Comparison of ENCODE assay signal across 12 mouse cellular contexts in the genomic region with DNA sequence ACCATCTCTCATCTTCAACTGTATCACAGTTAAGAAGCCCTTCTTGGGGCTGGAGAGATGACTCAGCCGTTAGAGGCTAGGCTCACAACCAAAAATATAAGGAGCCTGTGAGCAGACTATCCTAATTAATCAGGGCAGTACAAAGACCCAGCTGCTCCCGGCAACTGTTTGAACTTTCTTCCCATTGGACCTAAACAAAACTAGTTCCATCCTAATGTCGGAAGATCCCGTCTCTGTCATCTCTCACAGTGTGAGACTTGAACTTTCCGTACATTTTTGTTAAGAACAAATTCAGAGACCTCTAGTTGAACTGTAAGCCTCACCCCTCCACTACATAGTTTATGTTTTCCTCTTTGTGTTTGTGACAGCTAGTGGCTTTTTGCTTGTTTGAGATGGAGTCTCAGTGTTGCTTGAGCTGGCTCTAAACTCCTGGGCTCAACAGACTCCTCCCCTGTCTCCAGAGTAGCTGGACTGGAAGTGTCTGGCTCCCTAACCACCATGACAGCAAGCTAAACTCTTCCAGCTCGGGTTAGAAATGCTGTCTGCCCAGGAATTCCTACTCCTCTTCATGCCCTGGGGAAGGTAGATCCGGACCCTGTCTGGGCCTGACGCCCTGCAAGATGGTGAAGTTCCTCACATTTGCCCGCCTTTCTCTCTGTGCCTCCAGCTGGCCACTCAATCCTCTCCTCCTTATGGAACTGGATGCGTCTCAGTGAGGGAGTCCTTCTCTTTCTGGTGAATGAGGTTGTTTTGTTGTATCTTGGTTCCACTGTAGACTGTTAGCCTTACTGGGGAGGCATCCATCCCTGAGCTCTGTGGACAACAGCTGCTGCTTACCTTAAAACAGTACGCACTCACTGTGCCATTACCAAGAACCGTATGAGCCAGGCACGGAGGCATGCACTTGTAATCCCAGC. TPM values are rescaled to one million over a fixed set of nuclear protein-coding genes. Genes with fewer than 3 reads are reported as not detected.
DNase-seq lines count a peak whose midpoint lies in the region; ATAC-seq and TF ChIP-seq lines count a peak whose summit lies in the region.
"Had no signal": no experiment of that assay in that cellular context is flagged by ENCODE, and none has a peak within 500 bp of the region (broad histone marks: within the 10 kb centered on the region; RNA-seq: fewer than 3 reads in every experiment).

No protein-coding gene starts in this region.

- TF ChIP-seq POLR2A in heart, adult 2 months (IDR thresholded peaks at IDR 0.05; ENCODE audit: insufficient read depth, low read depth, low read length), result no peak
- TF ChIP-seq POLR2A in embryonic fibroblast, embryonic 13.5 days (IDR thresholded peaks at IDR 0.05; ENCODE audit: low read depth, low read length), result no peak
- no peak for TF ChIP-seq POLR2A in olfactory bulb, adult 2 months (IDR thresholded peaks at IDR 0.05; ENCODE audit: insufficient read depth, low read depth, low read length)

- TF ChIP-seq EP300 in heart, adult 2 months (IDR thresholded peaks at IDR 0.05; ENCODE audit: insufficient read depth, low read depth, low read length), result no peak

- H3K79me2 ChIP-seq in heart, adult 2 months (replicated peaks; ENCODE audit: control insufficient read depth, insufficient read depth, low read length), result no peaks in the 10 kb centered on the region

- peak; percentile 90 for DNase-seq in heart, adult 11 months
- DNase-seq in heart, adult 2 months, result no peak
- DNase-seq in lung, postnatal 25 days (ENCODE audit: low spot score), result no peak
- DNase-seq in embryo, embryonic 10.5 days (ENCODE audit: low spot score), result no peak
- DNase-seq in B cell, adult 2 months, result no peak
- DNase-seq: adrenal gland, postnatal 36 days; cerebellum, adult 11-12 months; kidney, adult 9 months; thymus, postnatal 14 days had no signal

- peak; percentile 67 for ATAC-seq in lung, embryonic 15.5 days (ENCODE audit: borderline replicate concordance, extremely low read depth, low FRiP score, low TSS enrichment)

- 67% methylated on average over 13 of the region's 13 CpGs for WGBS in heart, adult 2 months
- WGBS in lung, embryonic 15.5 days, result 45% methylated on average over 13 of the region's 13 CpGs
- 55% methylated on average over 13 of the region's 13 CpGs for WGBS in olfactory bulb, adult 2 months

- no peak overlapping the region for H3K4me3 ChIP-seq in heart, adult 2 months
- H3K4me3 ChIP-seq in lung, embryonic 15.5 days, result no peak overlapping the region
- H3K4me3 ChIP-seq in embryonic fibroblast, embryonic 13.5 days (ENCODE audit: insufficient read depth, low read length), result no peak overlapping the region
- H3K4me3 ChIP-seq in olfactory bulb, adult 2 months (ENCODE audit: insufficient read depth, low read depth, low read length), result no peak overlapping the region

- no peak overlapping the region for H3K9ac ChIP-seq in heart, adult 2 months (ENCODE audit: low read depth, low read length)
- no peak overlapping the region for H3K9ac ChIP-seq in lung, embryonic 15.5 days

- H3K9me3 ChIP-seq in lung, embryonic 15.5 days, result no peaks in the 10 kb centered on the region

- H3K27ac ChIP-seq in heart, adult 2 months, result no peak overlapping the region
- peak overlapping the region; percentile 85 for H3K27ac ChIP-seq in lung, embryonic 15.5 days
- H3K27ac ChIP-seq in embryonic fibroblast, embryonic 13.5 days (ENCODE audit: insufficient read depth, low read length), result 0 out of 2 replicates have a peak overlapping the region, but pooled peaks have one; percentile 25
- H3K27ac ChIP-seq in olfactory bulb, adult 2 months (ENCODE audit: insufficient read depth, low read depth, low read length), result peak overlapping the region; percentile 46

- TF ChIP-seq CTCF in heart, adult 2 months (IDR thresholded peaks at IDR 0.05), result no peak
- no peak for TF ChIP-seq CTCF in embryonic fibroblast, embryonic 13.5 days (IDR thresholded peaks at IDR 0.05; ENCODE audit: borderline replicate concordance, insufficient read depth, low read length)
- no peak for TF ChIP-seq CTCF in olfactory bulb, adult 2 months (IDR thresholded peaks at IDR 0.05; ENCODE audit: insufficient read depth, low read depth, low read length)

- H3K36me3 ChIP-seq in heart, adult 2 months (ENCODE audit: control insufficient read depth, insufficient read depth, low read length), result no peaks in the 10 kb centered on the region
- H3K36me3 ChIP-seq in lung, embryonic 15.5 days, result peaks cover 27% of the 10 kb centered on the region

- H3K4me1 ChIP-seq in heart, adult 2 months (ENCODE audit: control insufficient read depth, insufficient read depth, low read length), result peaks cover 3% of the 10 kb centered on the region
- peaks cover 26% of the 10 kb centered on the region for H3K4me1 ChIP-seq in lung, embryonic 15.5 days
- H3K4me1 ChIP-seq in embryonic fibroblast, embryonic 13.5 days (ENCODE audit: control insufficient read depth, insufficient read depth, low read length), result peaks cover 13% of the 10 kb centered on the region
- peaks cover 18% of the 10 kb centered on the region for H3K4me1 ChIP-seq in olfactory bulb, adult 2 months (ENCODE audit: control insufficient read depth, insufficient read depth, low read length)

- intact Hi-C loops in heart, adult 2 months (cut with DNase I), result no loop called here

- H3K27me3 ChIP-seq in heart, adult 2 months (ENCODE audit: control insufficient read depth, insufficient read depth, low read length), result no peaks in the 10 kb centered on the region
- no peaks in the 10 kb centered on the region for H3K27me3 ChIP-seq in lung, embryonic 15.5 days

- peak overlapping the region; percentile 22; the same call in 1 of the 2 replicates for H3K4me2 ChIP-seq in lung, embryonic 15.5 days

RNA-seq across cellular contexts. Expression of gene Hddc3, which starts 5.0 kb away (rescaled TPM):
- 10 to 100 TPM; 30.0 to 39.9 TPM for total RNA-seq in heart, adult 2 months (2021)
- 47.7 and 77.5 TPM in 2 replicates for polyA plus RNA-seq in heart, adult 2 months (2012; rRNA removed)
- 19.6 and 21.2 TPM in 2 replicates for polyA plus RNA-seq in lung, embryonic 15.5 days (2015; fragmentation: Nextera tagmentation; extraction: Ambion mirVana)
- 12.2 and 15.4 TPM in 2 replicates for polyA plus RNA-seq in embryonic fibroblast, embryonic 13.5 days (2011; ENCODE audit: insufficient read length, low read depth, missing spikeins)
- not detected in 2 replicates for polyA plus RNA-seq in olfactory bulb, adult 2 months (2012; ENCODE audit: insufficient read depth, insufficient read length, low replicate concordance, missing spikeins)

RNA-seq across cellular contexts. Expression of gene Unc45a, which starts 7.1 kb away (rescaled TPM):
- 10 to 100 TPM; 15.8 to 16.8 TPM for total RNA-seq in heart, adult 2 months (2021)
- polyA plus RNA-seq in heart, adult 2 months (2012; rRNA removed), result 23.0 and 24.0 TPM in 2 replicates
- polyA plus RNA-seq in lung, embryonic 15.5 days (2015; fragmentation: Nextera tagmentation; extraction: Ambion mirVana), result 36.8 and 42.2 TPM in 2 replicates
- polyA plus RNA-seq in embryonic fibroblast, embryonic 13.5 days (2011; ENCODE audit: insufficient read length, low read depth, missing spikeins), result 34.4 and 46.6 TPM in 2 replicates
- polyA plus RNA-seq in olfactory bulb, adult 2 months (2012; ENCODE audit: insufficient read depth, insufficient read length, low replicate concordance, missing spikeins), result not detected in 2 replicates

RNA-seq across cellular contexts. Expression of gene Man2a2, which starts 23.2 kb away (rescaled TPM):
- 10 to 100 TPM; 55.7 to 58.7 TPM for total RNA-seq in heart, adult 2 months (2021)
- polyA plus RNA-seq in heart, adult 2 months (2012; rRNA removed), result 75.8 and 82.4 TPM in 2 replicates
- 18.4 and 22.3 TPM in 2 replicates for polyA plus RNA-seq in lung, embryonic 15.5 days (2015; fragmentation: Nextera tagmentation; extraction: Ambion mirVana)
- 47.6 and 55.1 TPM in 2 replicates for polyA plus RNA-seq in embryonic fibroblast, embryonic 13.5 days (2011; ENCODE audit: insufficient read length, low read depth, missing spikeins)
- polyA plus RNA-seq in olfactory bulb, adult 2 months (2012; ENCODE audit: insufficient read depth, insufficient read length, low replicate concordance, missing spikeins), result 117 and 148 TPM in 2 replicates

RNA-seq across cellular contexts. Expression of gene Rccd1, which starts 23.7 kb away (rescaled TPM):
- total RNA-seq in heart, adult 2 months (2021), result 1 to 10 TPM; 5.6 to 6.1 TPM
- polyA plus RNA-seq in heart, adult 2 months (2012; rRNA removed), result 7.0 and 7.4 TPM in 2 replicates
- 6.6 and 10.2 TPM in 2 replicates for polyA plus RNA-seq in lung, embryonic 15.5 days (2015; fragmentation: Nextera tagmentation; extraction: Ambion mirVana)
- 11.8 and 19.0 TPM in 2 replicates for polyA plus RNA-seq in embryonic fibroblast, embryonic 13.5 days (2011; ENCODE audit: insufficient read length, low read depth, missing spikeins)
- not detected in 2 replicates for polyA plus RNA-seq in olfactory bulb, adult 2 months (2012; ENCODE audit: insufficient read depth, insufficient read length, low replicate concordance, missing spikeins)

RNA-seq across cellular contexts. Expression of gene Fes, which starts 39.8 kb away (rescaled TPM):
- total RNA-seq in heart, adult 2 months (2021), result 1 to 10 TPM; 8.9 to 9.8 TPM
- polyA plus RNA-seq in heart, adult 2 months (2012; rRNA removed), result 15.4 and 17.3 TPM in 2 replicates
- 15.2 and 17.8 TPM in 2 replicates for polyA plus RNA-seq in lung, embryonic 15.5 days (2015; fragmentation: Nextera tagmentation; extraction: Ambion mirVana)
- polyA plus RNA-seq in embryonic fibroblast, embryonic 13.5 days (2011; ENCODE audit: insufficient read length, low read depth, missing spikeins), result 7.5 and 7.9 TPM in 2 replicates
- not detected in 2 replicates for polyA plus RNA-seq in olfactory bulb, adult 2 months (2012; ENCODE audit: insufficient read depth, insufficient read length, low replicate concordance, missing spikeins)

Comparison
In these comparisons a context has a peak if more than half of its experiments do, and no peak if none do; other contexts are left out.
1. RNA of gene Hddc3, which starts 5.0 kb away (polyA plus RNA-seq): 47.7 to 77.5 TPM in heart, adult 2 months, 19.6 to 21.2 TPM in lung, embryonic 15.5 days and 12.2 to 15.4 TPM in embryonic fibroblast, embryonic 13.5 days; not detected in olfactory bulb, adult 2 months; every median in the first group is over 10 times any median in the second.